Mouse (Mus musculus): ENCODE results near the gene Batf. TPM values are rescaled to one million over a fixed set of nuclear protein-coding genes. Genes with fewer than 3 reads are reported as not detected.
A peak's percentile ranks its signal among the peaks of the same experiment; 100 is the strongest.

Gene Batf
- polyA plus RNA-seq, 1 experiment from 2014 or later = 4.0 TPM

GRCm38 (mm10) chr12:85729022-85729944, 42.8 kb downstream of the Batf start:
- Histone ChIP-seq H3K36me3 (no peaks in the 10 kb centered on the region), H3K27ac (no peak overlapping the region), H3K4me2 (no peak overlapping the region), H3K27me3 (no peaks in the 10 kb centered on the region), H3K4me3 (no peak overlapping the region), H3K9me3 (replicated peaks) (no peaks in the 10 kb centered on the region), H3K4me1 (replicated peaks) (peaks cover 6% of the 10 kb centered on the region; the same call in 1 of the 2 replicates), H3K9ac (no peak overlapping the region)
- 34% methylated on average over 17 of the region's 17 CpGs for WGBS
- no peak for ATAC-seq (replicated peaks; ENCODE audit: insufficient number of reproducible peaks, insufficient read depth, low FRiP score, low read depth)

GRCm38 (mm10) chr12:85729945-85730290, 43.4 kb downstream of the Batf start:
- WGBS = 57% methylated on average over 6 of the region's 6 CpGs
- H3K27ac ChIP-seq = no peak overlapping the region
- no peaks in the 10 kb centered on the region for H3K9me3 ChIP-seq (replicated peaks)
- no peak overlapping the region for H3K4me2 ChIP-seq
- H3K4me3 ChIP-seq = no peak overlapping the region
- H3K36me3 ChIP-seq = no peaks in the 10 kb centered on the region
- peaks cover 6% of the 10 kb centered on the region; the same call in 1 of the 2 replicates for H3K4me1 ChIP-seq (replicated peaks)
- no peak for ATAC-seq (replicated peaks; ENCODE audit: insufficient number of reproducible peaks, insufficient read depth, low FRiP score, low read depth)
- no peaks in the 10 kb centered on the region for H3K27me3 ChIP-seq
- no peak overlapping the region for H3K9ac ChIP-seq

- H3K27me3 ChIP-seq = no peaks in the 10 kb centered on the region
- no peak overlapping the region for H3K4me2 ChIP-seq
- no peak overlapping the region for H3K27ac ChIP-seq
- no peaks in the 10 kb centered on the region for H3K36me3 ChIP-seq
- 61% methylated on average over 2 of the region's 2 CpGs for WGBS
- H3K9me3 ChIP-seq (replicated peaks) = no peaks in the 10 kb centered on the region
- no peak overlapping the region for H3K4me3 ChIP-seq
- H3K4me1 ChIP-seq (replicated peaks) = 0 out of 2 replicates have a peak, but pooled peaks cover 4% of the 10 kb centered on the region
- ATAC-seq (replicated peaks; ENCODE audit: insufficient number of reproducible peaks, insufficient read depth, low FRiP score, low read depth) = no peak
- no peak overlapping the region for H3K9ac ChIP-seq
Observed at GRCm38 (mm10) chr12:85736203-85736602, 49.7 kb downstream of the Batf start.

- WGBS = 80% methylated on average over 3 of the region's 3 CpGs
- H3K9ac ChIP-seq = no peak overlapping the region
Observed at GRCm38 (mm10) chr12:85736960-85737359, 50.5 kb downstream of the Batf start.

GRCm38 (mm10) chr12:85745827-85746695, 59.6 kb downstream of the Batf start, which contains the start of gene Flvcr2:
Gene Flvcr2, plus strand, starts transcription at chr12:85746539.
- Histone ChIP-seq H3K9ac (peak within 1 kb of the TSS; percentile 64), H3K27ac (peak within 1 kb of the TSS; percentile 90), H3K4me1 (replicated peaks) (peaks cover 16% of the 10 kb centered on the region), H3K9me3 (replicated peaks) (no peaks in the 10 kb centered on the region), H3K4me2 (peak within 1 kb of the TSS; percentile 96), H3K36me3 (no peaks in the 10 kb centered on the region), H3K27me3 (peaks cover 23% of the 10 kb centered on the region), H3K4me3 (peak within 1 kb of the TSS; percentile 61)
- WGBS = 1% methylated on average over 50 of the region's 51 CpGs
- ATAC-seq (replicated peaks; ENCODE audit: insufficient number of reproducible peaks, insufficient read depth, low FRiP score, low read depth) = peak; percentile 91

More at GRCm38 (mm10) chr12:85736960-85737359, 50.5 kb downstream of the Batf start:
- Histone ChIP-seq H3K27me3 (no peaks in the 10 kb centered on the region), H3K9me3 (replicated peaks) (no peaks in the 10 kb centered on the region), H3K36me3 (no peaks in the 10 kb centered on the region), H3K4me3 (no peak overlapping the region), H3K27ac (no peak overlapping the region), H3K4me1 (replicated peaks) (0 out of 2 replicates have a peak, but pooled peaks cover 4% of the 10 kb centered on the region), H3K4me2 (no peak overlapping the region)
- ATAC-seq (replicated peaks; ENCODE audit: insufficient number of reproducible peaks, insufficient read depth, low FRiP score, low read depth) = no peak

GRCm38 (mm10) chr12:85746696-85747219, 60.3 kb downstream of the Batf start:
- Histone ChIP-seq H3K27ac (peak overlapping the region; percentile 90), H3K36me3 (no peaks in the 10 kb centered on the region), H3K9me3 (replicated peaks) (no peaks in the 10 kb centered on the region), H3K4me1 (replicated peaks) (peaks cover 16% of the 10 kb centered on the region), H3K27me3 (peaks cover 23% of the 10 kb centered on the region), H3K4me2 (peak overlapping the region; percentile 96), H3K4me3 (peak overlapping the region; percentile 61), H3K9ac (peak overlapping the region; percentile 64)
- peak; percentile 21 for ATAC-seq (replicated peaks; ENCODE audit: insufficient number of reproducible peaks, insufficient read depth, low FRiP score, low read depth)
- 19% methylated on average over 21 of the region's 21 CpGs for WGBS

GRCm38 (mm10) chr12:85747343-85747742, 60.9 kb downstream of the Batf start:
- ATAC-seq (replicated peaks; ENCODE audit: insufficient number of reproducible peaks, insufficient read depth, low FRiP score, low read depth) = no peak
- 80% methylated on average over 10 of the region's 10 CpGs for WGBS
- no peaks in the 10 kb centered on the region for H3K9me3 ChIP-seq (replicated peaks)
- peak overlapping the region; percentile 61 for H3K4me3 ChIP-seq
- H3K4me2 ChIP-seq = peak overlapping the region; percentile 96
- H3K27ac ChIP-seq = no peak overlapping the region
- H3K4me1 ChIP-seq (replicated peaks) = peaks cover 16% of the 10 kb centered on the region
- H3K36me3 ChIP-seq = no peaks in the 10 kb centered on the region
- peaks cover 23% of the 10 kb centered on the region for H3K27me3 ChIP-seq
- 0 out of 2 replicates have a peak overlapping the region, but pooled peaks have one; percentile 8 for H3K9ac ChIP-seq

GRCm38 (mm10) chr12:85749861-85750260, 63.4 kb downstream of the Batf start:
- Histone ChIP-seq H3K27ac (no peak overlapping the region), H3K36me3 (no peaks in the 10 kb centered on the region), H3K9me3 (replicated peaks) (no peaks in the 10 kb centered on the region), H3K4me2 (no peak overlapping the region), H3K9ac (no peak overlapping the region), H3K4me3 (no peak overlapping the region), H3K4me1 (replicated peaks) (peaks cover 16% of the 10 kb centered on the region), H3K27me3 (peaks cover 11% of the 10 kb centered on the region)
- WGBS = 90% methylated on average over 9 of the region's 9 CpGs
- no peak for ATAC-seq (replicated peaks; ENCODE audit: insufficient number of reproducible peaks, insufficient read depth, low FRiP score, low read depth)

GRCm38 (mm10) chr12:85752116-85752515, 65.6 kb downstream of the Batf start:
- ATAC-seq (replicated peaks; ENCODE audit: insufficient number of reproducible peaks, insufficient read depth, low FRiP score, low read depth) = no peak
- Histone ChIP-seq H3K9ac (no peak overlapping the region), H3K36me3 (no peaks in the 10 kb centered on the region), H3K4me1 (replicated peaks) (peaks cover 9% of the 10 kb centered on the region; the same call in 1 of the 2 replicates), H3K27ac (no peak overlapping the region), H3K27me3 (peaks cover 5% of the 10 kb centered on the region), H3K4me3 (no peak overlapping the region), H3K4me2 (no peak overlapping the region), H3K9me3 (replicated peaks) (no peaks in the 10 kb centered on the region)
- WGBS = 85% methylated on average over 6 of the region's 6 CpGs

- Histone ChIP-seq H3K4me2 (no peak overlapping the region), H3K27me3 (no peaks in the 10 kb centered on the region), H3K9ac (no peak overlapping the region), H3K4me1 (replicated peaks) (0 out of 2 replicates have a peak, but pooled peaks cover 3% of the 10 kb centered on the region), H3K27ac (no peak overlapping the region), H3K4me3 (no peak overlapping the region), H3K36me3 (no peaks in the 10 kb centered on the region), H3K9me3 (replicated peaks) (no peaks in the 10 kb centered on the region)
- ATAC-seq (replicated peaks; ENCODE audit: insufficient number of reproducible peaks, insufficient read depth, low FRiP score, low read depth) = no peak
- 58% methylated on average over 2 of the region's 2 CpGs for WGBS
Observed at GRCm38 (mm10) chr12:85753223-85753622, 66.8 kb downstream of the Batf start.
